Mouse (Mus musculus) natural killer cell, adult 2 months (primary cell): Measurements from ENCODE around the gene Otol1.

Experiments used
- DNase-seq, 2 experiments: peaks; one replicate each; pipeline ENCODE4 v3.0.0; 2022; ENCODE audit warnings: low spot score in 2 of 2

Otol1 gene

GRCm38 (mm10) chr3:70007313-70007712 is at the start of gene Otol1:
Gene Otol1 (plus strand): TSS chr3:70007613.
- no peak for DNase-seq

GRCm38 (mm10) chr3:69962187-69962586 is 45.2 kb upstream of the Otol1 start:
- DNase-seq = peak in 1 of 2 experiments; percentile 3

- no peak for DNase-seq
Observed at GRCm38 (mm10) chr3:69971482-69972097, 35.8 kb upstream of the Otol1 start.

- no peak for DNase-seq
Observed at GRCm38 (mm10) chr3:69978092-69978491, 29.3 kb upstream of the Otol1 start.

GRCm38 (mm10) chr3:69993806-69994205 is 13.6 kb upstream of the Otol1 start:
- no peak for DNase-seq

- no peak for DNase-seq
Observed at GRCm38 (mm10) chr3:70001540-70001939, 5.9 kb upstream of the Otol1 start.

GRCm38 (mm10) chr3:70003126-70003764 is 4.2 kb upstream of the Otol1 start:
- DNase-seq = no peak

- DNase-seq = no peak
Observed at GRCm38 (mm10) chr3:70003955-70004354, 3.5 kb upstream of the Otol1 start.

GRCm38 (mm10) chr3:70004379-70004778 is 3.0 kb upstream of the Otol1 start:
- DNase-seq = no peak

GRCm38 (mm10) chr3:70012641-70013040 is 5.2 kb downstream of the Otol1 start:
- DNase-seq = no peak

GRCm38 (mm10) chr3:70026605-70027004 is 19.2 kb downstream of the Otol1 start:
- no peak for DNase-seq

- no peak for DNase-seq
Observed at GRCm38 (mm10) chr3:70029260-70029659, 21.8 kb downstream of the Otol1 start.

GRCm38 (mm10) chr3:70035593-70035992 is 28.2 kb downstream of the Otol1 start:
- DNase-seq = no peak
